Mouse (Mus musculus) neural tube, embryonic 10.5 days (tissue): ENCODE results near the gene Haus5.

Source experiments
- DNase-seq: peaks from one replicate; pipeline ENCODE4 v3.0.0-alpha.2; 2017; ENCODE audit warnings: low spot score; ENCODE audit errors: extremely low spot score

Gene Haus5

GRCm38 (mm10) chr7:30626647-30627046 is 38.1 kb downstream of the Haus5 start:
- DNase-seq: no peak

- peak; percentile 87 for DNase-seq
Measured at GRCm38 (mm10) chr7:30625530-30626384, 39.0 kb downstream of the Haus5 start, which contains the start of gene Cox6b1. Gene Cox6b1, minus strand, starts transcription at chr7:30626151.

GRCm38 (mm10) chr7:30619202-30619601 is 45.6 kb downstream of the Haus5 start:
- DNase-seq: peak; percentile 22

- DNase-seq: no peak
Measured at GRCm38 (mm10) chr7:30618658-30619057, 46.1 kb downstream of the Haus5 start.

GRCm38 (mm10) chr7:30615049-30615760 is 49.6 kb downstream of the Haus5 start:
- no peak for DNase-seq

GRCm38 (mm10) chr7:30614454-30614853 is 50.3 kb downstream of the Haus5 start:
- DNase-seq: no peak

- peak; percentile 65 for DNase-seq
Measured at GRCm38 (mm10) chr7:30613529-30614112, 51.2 kb downstream of the Haus5 start.

- DNase-seq: no peak
Measured at GRCm38 (mm10) chr7:30612654-30613402, 52.0 kb downstream of the Haus5 start, which contains the start of gene Upk1a. Gene Upk1a, minus strand, starts transcription at chr7:30612847.

GRCm38 (mm10) chr7:30610043-30610442 is 54.8 kb downstream of the Haus5 start:
- no peak for DNase-seq

- no peak for DNase-seq
Measured at GRCm38 (mm10) chr7:30608476-30608875, 56.3 kb downstream of the Haus5 start.

- DNase-seq: peak; percentile 40
Measured at GRCm38 (mm10) chr7:30607706-30608309, 57.0 kb downstream of the Haus5 start.

GRCm38 (mm10) chr7:30604944-30605343 is 59.9 kb downstream of the Haus5 start:
- no peak for DNase-seq

- no peak for DNase-seq
Measured at GRCm38 (mm10) chr7:30604424-30604823, 60.4 kb downstream of the Haus5 start.
